Mouse (Mus musculus) lung, adult 2 months (tissue): Measurements from ENCODE around the gene Adcy1.
A peak's percentile ranks its signal among the peaks of the same experiment; 100 is the strongest.

Experiments
- CTCF ChIP-seq: fragments of 200-500 bp; IDR thresholded peaks from 2 replicates; pipeline ENCODE4 v1.5.1; 2011; ENCODE audit warnings: mild to moderate bottlenecking, low read length, control low read depth; ENCODE audit not compliant: insufficient read depth
- POLR2A ChIP-seq: fragments of 200-500 bp; IDR thresholded peaks from 2 replicates; pipeline ENCODE4 v1.6.1; 2011; ENCODE audit warnings: low read depth, mild to moderate bottlenecking, control low read depth, low read length, borderline replicate concordance; ENCODE audit errors: extremely low read depth

DNA sequence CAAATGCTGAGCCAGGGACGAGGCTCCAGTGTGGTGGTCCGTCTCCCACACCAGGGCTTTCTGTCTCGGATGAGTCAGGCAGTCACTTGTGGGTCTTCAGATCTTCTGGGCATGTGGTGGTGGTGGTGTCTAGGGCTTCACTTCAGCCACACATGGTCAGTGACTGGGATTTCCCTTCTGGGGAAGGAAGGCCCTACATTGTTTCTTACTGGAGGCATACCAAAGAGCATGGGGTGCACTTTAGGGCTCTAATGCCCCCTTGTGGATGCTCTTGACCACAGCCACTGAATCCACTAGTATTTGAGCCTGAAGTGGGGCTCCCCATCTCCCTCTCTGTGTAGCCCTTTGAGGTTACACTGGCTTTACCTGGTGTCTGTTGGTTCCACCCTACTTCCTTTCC lies 77.2 kb downstream of the Adcy1 start:
- TF ChIP-seq CTCF, result 0 out of 2 replicates have a peak, but pooled peaks have one; percentile 22
- TF ChIP-seq POLR2A, result no peak
